In genomic region chr7:109961570-109961969, GRCm38 (mm10) we compare ENCODE assay signal across 26 mouse cellular contexts. TPM values are rescaled to one million over a fixed set of nuclear protein-coding genes. Genes with fewer than 3 reads are reported as not detected.
DNase-seq lines count a peak whose midpoint lies in the region; TF ChIP-seq lines count a peak whose summit lies in the region.
"Had no signal": no experiment of that assay in that cellular context is flagged by ENCODE, and none has a peak within 500 bp of the region (broad histone marks: within the 10 kb centered on the region; RNA-seq: fewer than 3 reads in every experiment).

No protein-coding gene starts in this region.

- no peak overlapping the region for H3K4me3 ChIP-seq in gastrocnemius, adult 2 months
- H3K4me3 ChIP-seq in MEL (ENCODE audit: control insufficient read depth in 1 of 2, insufficient read depth in 1 of 2, low read depth in 2 of 2, low read length in 2 of 2), result no peak overlapping the region
- H3K4me3 ChIP-seq: forebrain, embryonic 13.5 days; heart, adult 2 months; megakaryocyte, embryonic 14.5 days; stomach, embryonic 15.5 days had no signal

- H3K36me3 ChIP-seq in MEL (ENCODE audit: control insufficient read depth in 1 of 2, insufficient read depth in 2 of 2, low read length in 2 of 2), result peaks cover 0 to 23% of the 10 kb centered on the region in 2 experiments; a peak in 2 of 4 replicates
- H3K36me3 ChIP-seq: embryonic facial prominence, embryonic 13.5 days; heart, embryonic 13.5 days; liver, embryonic 12.5 days; midbrain, embryonic 12.5 days; stomach, embryonic 15.5 days had no signal

- no peak for TF ChIP-seq POLR2A in MEL (IDR thresholded peaks at IDR 0.05; ENCODE audit: control insufficient read depth in 1 of 2, insufficient read depth in 1 of 2, low read depth in 1 of 2, low read length in 2 of 2, poor library complexity in 1 of 2)

- no peaks in the 10 kb centered on the region for H3K9me3 ChIP-seq in MEL (replicated peaks; ENCODE audit: insufficient read depth, low read length)
- H3K9me3 ChIP-seq: forebrain, embryonic 13.5 days; heart, embryonic 13.5 days; midbrain, embryonic 12.5 days; stomach, embryonic 15.5 days had no signal

- peaks cover 9 to 17% of the 10 kb centered on the region in 2 experiments for H3K4me1 ChIP-seq in MEL (ENCODE audit: control insufficient read depth in 1 of 2, insufficient read depth in 2 of 2, low read length in 2 of 2)

- no peaks in the 10 kb centered on the region for H3K27me3 ChIP-seq in MEL (ENCODE audit: control insufficient read depth in 1 of 2, insufficient read depth in 2 of 2, low read length in 2 of 2)
- H3K27me3 ChIP-seq: embryonic facial prominence, embryonic 13.5 days; forebrain, embryonic 13.5 days; heart, embryonic 13.5 days; midbrain, embryonic 12.5 days; stomach, embryonic 15.5 days had no signal

- no peak for TF ChIP-seq EP300 in MEL (IDR thresholded peaks at IDR 0.05; ENCODE audit: low read depth in 1 of 2, low read length in 2 of 2)

- no peak overlapping the region for H3K9ac ChIP-seq in MEL (ENCODE audit: control insufficient read depth, low read depth, low read length, poor library complexity, severe bottlenecking)
- H3K9ac ChIP-seq: embryonic facial prominence, embryonic 13.5 days; liver, embryonic 12.5 days; liver, postnatal 0 days; stomach, embryonic 15.5 days had no signal

- H3K27ac ChIP-seq in gastrocnemius, adult 2 months, result peak overlapping the region; percentile 95
- no peak overlapping the region for H3K27ac ChIP-seq in MEL (ENCODE audit: control insufficient read depth, low read depth, low read length)
- H3K27ac ChIP-seq: liver, embryonic 12.5 days; stomach, embryonic 15.5 days had no signal

- peaks cover 24% of the 10 kb centered on the region for H3K79me2 ChIP-seq in MEL (ENCODE audit: control insufficient read depth, insufficient read depth, low read length, poor library complexity)

- DNase-seq in cerebellum, adult 11-12 months, result peak; percentile 56
- no peak for DNase-seq in cerebellum, adult 8-10 months
- peak; percentile 38 for DNase-seq in gastrocnemius, adult 2 months
- DNase-seq in gastrocnemius, postnatal 25 days, result no peak
- peak; percentile 13 for DNase-seq in left cerebral cortex, postnatal 4 days
- no peak for DNase-seq in left cerebral cortex, adult 8-10 months (ENCODE audit: low spot score in 2 of 2)
- DNase-seq in MEL (ENCODE audit: low read depth, low spot score), result peak; percentile 24
- no peak for DNase-seq in adrenal gland, adult 18-20 months (ENCODE audit: low spot score in 2 of 2)
- DNase-seq: adrenal gland, postnatal 14 days; embryo, embryonic 11 days; gastrocnemius, postnatal 14 days; heart, adult 2 months; heart, postnatal 10 days; kidney, postnatal 4 days; liver, postnatal 0 days; lung, postnatal 4 days; right cerebral cortex, postnatal 25 days; thymus, adult 18-20 months; thymus, postnatal 25 days had no signal

- intact Hi-C loops in gastrocnemius, adult 2 months (cut with DNase I), result loop anchor here (2.0 kb wide), 1 partner anchor 25 kb away; the partner anchor contains the start of gene Tmem41b
- intact Hi-C loops in left cerebral cortex, postnatal 4 days (cut with DNase I), result no loop called here

- no peak for TF ChIP-seq RAD21 in MEL (IDR thresholded peaks at IDR 0.05; ENCODE audit: low read depth, low read length)

- no peak for TF ChIP-seq CTCF in gastrocnemius, adult 2 months (IDR thresholded peaks at IDR 0.05)
- TF ChIP-seq CTCF in MEL (IDR thresholded peaks at IDR 0.05 in 2 of 3, conservative IDR thresholded peaks at IDR 0.05 in 1 of 3; ENCODE audit: control insufficient read depth in 1 of 3, insufficient read depth in 1 of 3, low read depth in 2 of 3, low read length in 3 of 3, poor library complexity in 1 of 3, severe bottlenecking in 1 of 3), result no peak

TF ChIP-seq in MEL, 35 proteins besides CTCF, POLR2A, EP300 and RAD21:
- no peak for TF ChIP-seq CHD2 (IDR thresholded peaks at IDR 0.05; ENCODE audit: low read length)
- TF ChIP-seq NELFE (IDR thresholded peaks at IDR 0.05; ENCODE audit: low read depth, low read length), result no peak
- TF ChIP-seq MAX (IDR thresholded peaks at IDR 0.05; ENCODE audit: low read length), result no peak
- no peak for TF ChIP-seq ZKSCAN1 (IDR thresholded peaks at IDR 0.05; ENCODE audit: low read depth, low read length)
- no peak for TF ChIP-seq USF1 (IDR thresholded peaks at IDR 0.05; ENCODE audit: low read depth, low read length)
- TF ChIP-seq MYC (IDR thresholded peaks at IDR 0.05; ENCODE audit: low read depth, low read length), result no peak
- TF ChIP-seq CHD1 (IDR thresholded peaks at IDR 0.05; ENCODE audit: low read depth, low read length), result no peak
- TF ChIP-seq MAFK (IDR thresholded peaks at IDR 0.05; ENCODE audit: borderline replicate concordance, low read depth, low read length), result no peak

RNA-seq across cellular contexts. Expression of gene Dennd5a, which starts 1.3 kb away (rescaled TPM):
- total RNA-seq in gastrocnemius, adult 2 months (2021), result 10 to 100 TPM; 34.4 to 52.4 TPM
- 10 to 100 TPM; 52.1 to 53.5 TPM for total RNA-seq in gastrocnemius, postnatal 25 days (2021)
- 100 to 1,000 TPM; 123 to 135 TPM for total RNA-seq in left cerebral cortex, postnatal 4 days (2021)
- 100 to 1,000 TPM; 213 to 277 (median 242) TPM for total RNA-seq in left cerebral cortex, adult 8-10 months (2022)
- total RNA-seq in MEL (2012; rRNA removed), result 33.1 and 40.5 TPM in 2 replicates
- polyA plus RNA-seq in MEL (2012; ENCODE audit: insufficient read depth in 1 of 2, insufficient read length in 2 of 2, low read depth in 1 of 2, low replicate concordance in 2 of 2, missing spikeins in 1 of 2), result 10 to 100 TPM; 64.4 to 78.8 TPM
- 100 to 1,000 TPM; 158 to 167 TPM for total RNA-seq in adrenal gland, adult 18-20 months (2021)

RNA-seq across cellular contexts. Expression of gene Tmem41b, which starts 25.2 kb away (rescaled TPM):
- 10 to 100 TPM; 25.4 to 27.0 TPM for total RNA-seq in gastrocnemius, adult 2 months (2021)
- total RNA-seq in gastrocnemius, postnatal 25 days (2021), result 10 to 100 TPM; 22.3 to 28.3 TPM
- total RNA-seq in left cerebral cortex, postnatal 4 days (2021), result 10 to 100 TPM; 46.2 to 48.3 TPM
- total RNA-seq in left cerebral cortex, adult 8-10 months (2022), result 10 to 100 TPM; 40.4 to 57.3 (median 48.1) TPM
- 80.6 and 86.9 TPM in 2 replicates for total RNA-seq in MEL (2012; rRNA removed)
- 10 to 100 TPM in 1 of 2 experiments, not detected in 1; 45.9 TPM for polyA plus RNA-seq in MEL (2012; ENCODE audit: insufficient read depth in 1 of 2, insufficient read length in 2 of 2, low read depth in 1 of 2, low replicate concordance in 2 of 2, missing spikeins in 1 of 2)
- 10 to 100 TPM; 47.1 to 70.2 TPM for total RNA-seq in adrenal gland, adult 18-20 months (2021)

RNA-seq across cellular contexts. Expression of gene Ipo7, which starts 56.5 kb away (rescaled TPM):
- total RNA-seq in gastrocnemius, adult 2 months (2021), result 100 to 1,000 TPM in 1 of 2 experiments, 10 to 100 TPM in 1; 96.4 to 101 TPM
- 10 to 100 TPM; 77.7 to 82.2 TPM for total RNA-seq in gastrocnemius, postnatal 25 days (2021)
- 100 to 1,000 TPM in 1 of 2 experiments, 10 to 100 TPM in 1; 97.1 to 104 TPM for total RNA-seq in left cerebral cortex, postnatal 4 days (2021)
- total RNA-seq in left cerebral cortex, adult 8-10 months (2022), result 100 to 1,000 TPM in 1 of 4 experiments, 10 to 100 TPM in 3; 89.3 to 101 (median 94.8) TPM
- 139 and 145 TPM in 2 replicates for total RNA-seq in MEL (2012; rRNA removed)
- polyA plus RNA-seq in MEL (2012; ENCODE audit: insufficient read depth in 1 of 2, insufficient read length in 2 of 2, low read depth in 1 of 2, low replicate concordance in 2 of 2, missing spikeins in 1 of 2), result 100 to 1,000 TPM; 111 to 172 TPM
- 10 to 100 TPM; 96.2 to 96.7 TPM for total RNA-seq in adrenal gland, adult 18-20 months (2021)

Comparison
In these comparisons a context has a peak if more than half of its experiments do, and no peak if none do; other contexts are left out.
1. DNase-seq: peak in cerebellum, adult 11-12 months (single experiment), gastrocnemius, adult 2 months (single experiment), left cerebral cortex, postnatal 4 days (single experiment) and MEL (single experiment); none in cerebellum, adult 8-10 months (single experiment), gastrocnemius, postnatal 25 days (single experiment), left cerebral cortex, adult 8-10 months (0 of 2) and adrenal gland, adult 18-20 months (0 of 2).